Mouse (Mus musculus) liver, embryonic 13.5 days (tissue): Measurements from ENCODE around the gene Mrnip. TPM values are rescaled to one million over a fixed set of nuclear protein-coding genes. Genes with fewer than 3 reads are reported as not detected.

Experiments
- ATAC-seq: fragments of 200-750 bp; cut with Nextera tagmentation; 2 replicates; pipeline ENCODE4 v1.8.0; 2017; ENCODE audit warnings: low read depth, mild to moderate bottlenecking, moderate number of reproducible peaks, moderate library complexity
- DNase-seq: peaks from one replicate; pipeline ENCODE4 v3.0.0; 2022
- H3K27ac ChIP-seq: fragments of 300-500 bp; sonication (generic); 2 replicates; pipeline ENCODE4 v1.5.1; 2015; ENCODE audit warnings: moderate library complexity, mild to moderate bottlenecking, inconsistent platforms
- H3K27me3 ChIP-seq: fragments of 300-500 bp; sonication (generic); 2 replicates; pipeline ENCODE4 v1.6.1; 2015; ENCODE audit warnings: mild to moderate bottlenecking, inconsistent platforms
- H3K36me3 ChIP-seq: fragments of 300-500 bp; sonication (generic); 2 replicates; pipeline ENCODE4 v1.6.1; 2015; ENCODE audit warnings: mild to moderate bottlenecking, inconsistent platforms
- H3K4me1 ChIP-seq: fragments of 300-500 bp; sonication (generic); replicated peaks from 2 replicates; pipeline ENCODE4 v1.6.1; 2015; ENCODE audit warnings: inconsistent platforms
- H3K4me2 ChIP-seq: fragments of 300-500 bp; sonication (generic); 2 replicates; pipeline ENCODE4 v1.6.1; 2015; ENCODE audit warnings: inconsistent platforms, mild to moderate bottlenecking, moderate library complexity
- H3K4me3 ChIP-seq: fragments of 300-500 bp; sonication (generic); replicated peaks from 2 replicates; pipeline ENCODE4 v1.5.1; 2015; ENCODE audit warnings: mild to moderate bottlenecking, inconsistent platforms
- H3K9ac ChIP-seq: fragments of 300-500 bp; sonication (generic); 2 replicates; pipeline ENCODE4 v1.6.1; 2015; ENCODE audit warnings: mild to moderate bottlenecking, inconsistent platforms
- H3K9me3 ChIP-seq: fragments of 300-500 bp; sonication (generic); replicated peaks from 2 replicates; pipeline ENCODE4 v1.6.1; 2016; ENCODE audit warnings: inconsistent platforms
- WGBS: fragments of 180-500 bp; shearing (Covaris S2); methylation state at CpG from one replicate; pipeline ENCODE4 v1.1.7; 2015; ENCODE audit not compliant: insufficient replicate concordance; 5-methylcytosine and 5-hydroxymethylcytosine counted together
- polyA plus RNA-seq: library from polyadenylated mRNA; unstranded; fragments of >200 nt; fragmentation: Nextera tagmentation; extraction: Ambion mirVana; gene quantifications from 2 replicates; pipeline ENCODE4 v1.2.1, GENCODE M21; 2015

Mrnip gene
- polyA plus RNA-seq, 1 experiment from 2014 or later, result 8.1 TPM

DNA sequence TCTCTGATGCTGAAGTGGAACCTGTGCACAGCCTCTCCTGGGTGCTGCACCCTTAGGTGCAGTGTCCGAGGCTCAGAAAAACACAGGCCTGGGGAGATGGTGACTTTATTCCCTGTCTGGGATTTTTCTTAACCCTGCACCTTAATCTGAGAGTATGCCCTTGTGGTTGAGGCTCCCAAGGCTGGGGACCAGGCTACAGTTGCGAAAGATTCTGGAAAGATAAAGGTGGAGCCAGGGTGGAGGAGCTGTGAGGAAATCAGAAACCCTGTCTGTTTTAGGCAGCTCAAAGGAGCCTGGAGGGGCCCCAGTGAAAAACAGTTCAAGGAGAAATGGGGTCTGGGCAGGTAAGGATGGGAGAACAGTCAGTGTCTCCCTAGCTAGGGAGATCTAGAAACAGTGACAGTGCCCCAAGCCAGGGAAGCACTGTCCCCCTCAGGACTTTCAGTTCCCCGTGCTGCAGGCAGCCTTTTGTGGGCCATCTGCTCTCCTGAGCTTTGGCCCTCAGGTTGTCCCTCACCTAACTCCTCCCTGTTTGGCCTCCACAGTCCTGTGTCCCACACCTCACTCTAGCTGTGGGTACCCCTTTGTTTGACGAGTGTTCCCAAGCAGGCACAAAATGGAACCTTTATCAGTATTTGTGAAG is 42.6 kb downstream of the Mrnip start:
- peaks cover 79% of the 10 kb centered on the region for H3K4me1 ChIP-seq

DNA sequence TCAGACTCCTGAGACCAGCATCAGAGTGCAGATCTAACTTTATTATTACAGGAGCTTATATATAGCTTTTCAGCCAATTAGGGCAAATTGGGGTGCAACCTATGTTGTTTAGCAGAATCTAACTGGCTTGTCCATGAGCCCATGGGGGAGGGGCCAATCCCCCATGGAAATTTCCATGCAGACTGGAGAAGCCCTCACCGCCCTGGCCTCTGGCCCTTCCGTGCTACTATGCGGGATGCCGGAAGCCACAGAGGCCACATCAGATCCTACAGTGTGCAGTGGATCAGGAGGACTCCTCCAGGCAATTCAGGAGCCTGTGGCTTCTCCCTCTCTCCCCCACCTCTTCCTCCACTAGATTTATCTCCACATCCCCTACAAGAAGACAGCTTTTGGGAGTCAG is 43.6 kb downstream of the Mrnip start:
- 0 out of 2 replicates have a peak, but pooled peaks cover 8% of the 10 kb centered on the region for H3K36me3 ChIP-seq
- H3K4me2 ChIP-seq, result 0 out of 2 replicates have a peak overlapping the region, but pooled peaks have one; percentile 12
- H3K4me1 ChIP-seq, result peaks cover 76% of the 10 kb centered on the region
- 57% methylated on average over 4 of the region's 4 CpGs for WGBS
- H3K9ac ChIP-seq, result peak overlapping the region; percentile 24; the same call in 1 of the 2 replicates
- H3K27ac ChIP-seq, result peak overlapping the region; percentile 50
- DNase-seq (no peak), ATAC-seq (no peak)
- no peaks in the 10 kb centered on the region for H3K9me3 ChIP-seq
- no peaks in the 10 kb centered on the region for H3K27me3 ChIP-seq
- H3K4me3 ChIP-seq, result no peak overlapping the region

More for the DNA sequence above, 42.6 kb downstream of the Mrnip start:
- DNase-seq, result no peak
- Histone ChIP-seq H3K27me3 (no peaks in the 10 kb centered on the region), H3K4me3 (no peak overlapping the region), H3K9me3 (no peaks in the 10 kb centered on the region), H3K4me2 (no peak overlapping the region), H3K36me3 (0 out of 2 replicates have a peak, but pooled peaks cover 7% of the 10 kb centered on the region), H3K27ac (no peak overlapping the region; the same call in 1 of the 2 replicates), H3K9ac (0 out of 2 replicates have a peak overlapping the region, but pooled peaks have one; percentile 20)
- WGBS, result 58% methylated on average over 4 of the region's 4 CpGs
- no peak for ATAC-seq

DNA sequence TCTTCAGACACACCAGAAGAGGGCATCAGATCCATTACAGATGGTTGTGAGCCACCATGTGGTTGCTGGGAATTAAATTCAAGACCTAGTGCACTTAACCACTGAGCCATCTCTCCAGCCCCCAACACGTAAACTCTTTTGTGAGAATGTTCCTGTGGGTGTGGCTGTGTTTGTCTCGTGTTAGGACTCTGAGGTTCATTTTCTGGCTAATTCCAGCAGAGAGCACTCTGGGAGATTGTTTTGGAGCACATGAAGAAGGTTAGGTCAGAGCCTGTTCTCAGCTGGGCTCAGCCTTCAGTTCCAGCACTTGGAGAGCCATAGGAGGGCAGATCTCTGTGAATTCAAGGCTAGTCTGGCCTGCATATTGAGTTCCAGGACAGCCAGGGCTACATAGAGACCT is 45.6 kb downstream of the Mrnip start:
- no peak for DNase-seq
- H3K9me3 ChIP-seq, result no peaks in the 10 kb centered on the region
- no peak overlapping the region for H3K4me2 ChIP-seq
- H3K36me3 ChIP-seq, result 0 out of 2 replicates have a peak, but pooled peaks cover 8% of the 10 kb centered on the region
- 37% methylated on average over 2 of the region's 2 CpGs for WGBS
- H3K27me3 ChIP-seq, result no peaks in the 10 kb centered on the region
- no peak overlapping the region for H3K9ac ChIP-seq
- no peak overlapping the region for H3K27ac ChIP-seq
- no peak for ATAC-seq
- no peak overlapping the region for H3K4me3 ChIP-seq
- H3K4me1 ChIP-seq, result peaks cover 77% of the 10 kb centered on the region

DNA sequence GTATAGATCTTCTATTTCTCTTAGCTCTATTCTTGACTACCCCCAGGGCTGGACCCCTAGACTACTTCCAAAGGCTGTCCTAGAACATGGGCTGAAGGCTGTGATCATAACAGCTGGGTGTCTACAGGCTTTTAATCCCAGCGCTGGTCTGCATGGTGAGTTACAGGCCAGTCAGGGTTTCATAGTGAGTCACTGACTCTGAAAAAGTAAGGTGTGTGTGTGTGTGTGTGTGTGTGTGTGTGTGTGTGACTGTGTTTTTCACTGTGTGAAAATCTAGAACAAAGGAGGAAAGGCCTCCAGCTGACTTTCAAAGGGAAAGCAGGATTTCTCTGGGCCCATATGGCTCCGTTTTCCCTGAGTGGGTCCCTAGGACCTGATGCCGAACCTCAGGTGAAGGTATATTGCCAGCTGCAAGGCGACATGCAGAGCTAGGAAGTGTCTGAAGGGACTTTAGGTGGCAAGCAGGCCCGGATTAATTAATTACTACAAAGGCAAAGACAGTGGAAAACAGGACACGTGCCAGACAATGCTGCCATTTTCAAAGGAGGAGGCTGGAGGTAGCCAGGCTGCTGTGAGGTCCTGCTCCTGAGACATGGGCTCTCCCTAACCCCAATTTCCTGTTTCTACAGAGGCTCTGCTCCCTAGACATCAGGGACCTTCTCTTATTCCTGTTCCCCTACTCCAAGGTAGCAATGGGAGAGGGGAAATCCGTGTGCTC is 48.5 kb downstream of the Mrnip start:
- DNase-seq, result no peak
- H3K4me3 ChIP-seq, result peak overlapping the region; percentile 92

DNA sequence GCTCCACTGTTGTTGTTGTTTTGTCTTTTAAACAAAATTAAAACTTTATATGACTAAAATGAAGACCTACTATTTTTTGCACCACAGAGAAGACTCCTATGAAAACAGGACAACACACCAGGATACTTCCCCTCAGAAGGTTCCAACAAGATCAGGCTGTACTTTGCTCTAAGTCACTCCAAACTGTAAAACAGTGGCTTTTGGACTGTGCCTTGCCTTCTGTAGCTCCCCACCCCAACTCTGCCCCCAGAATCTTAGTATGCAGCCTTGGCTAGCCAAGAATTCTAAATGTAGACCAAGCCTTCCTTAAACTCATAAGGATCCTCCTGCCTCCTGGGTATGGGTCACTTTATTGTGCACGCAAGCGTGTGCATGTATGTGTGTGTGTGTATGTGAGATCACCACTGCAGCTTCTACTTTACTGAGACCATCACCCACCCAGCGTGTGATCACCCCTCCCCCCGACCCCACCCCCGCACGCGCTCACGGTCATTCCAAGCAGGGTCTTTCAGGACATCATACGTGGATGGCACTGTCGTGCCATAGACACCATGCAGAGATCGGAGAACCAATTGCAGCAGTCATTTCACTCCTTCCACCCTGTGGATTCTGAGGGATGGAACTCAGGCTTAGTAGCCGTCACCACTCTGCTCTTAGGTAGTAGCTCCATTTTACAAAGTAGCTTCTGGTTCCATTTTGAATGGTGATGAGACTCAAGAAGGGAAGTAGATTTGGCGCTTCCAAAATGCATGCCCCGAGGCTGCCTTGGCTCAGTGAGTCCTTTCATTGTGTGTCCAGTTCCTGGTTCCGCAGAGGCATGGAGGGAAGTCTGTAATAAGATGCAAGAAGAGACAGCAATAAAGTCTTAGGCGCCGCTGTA is 49.8 kb downstream of the Mrnip start:
- H3K4me1 ChIP-seq, result peaks cover 68% of the 10 kb centered on the region
- peak overlapping the region; percentile 99 for H3K9ac ChIP-seq
- H3K4me3 ChIP-seq, result peak overlapping the region; percentile 92
- DNase-seq (no peak), ATAC-seq (no peak)
- WGBS, result 4% methylated on average over 17 of the region's 17 CpGs
- no peaks in the 10 kb centered on the region for H3K27me3 ChIP-seq
- H3K4me2 ChIP-seq, result peak overlapping the region; percentile 86
- H3K36me3 ChIP-seq, result peaks cover 12% of the 10 kb centered on the region; the same call in 1 of the 2 replicates
- H3K27ac ChIP-seq, result peak overlapping the region; percentile 98
- H3K9me3 ChIP-seq, result no peaks in the 10 kb centered on the region

More for the DNA sequence above, 48.5 kb downstream of the Mrnip start:
- peak overlapping the region; percentile 98 for H3K27ac ChIP-seq
- peaks cover 8% of the 10 kb centered on the region; the same call in 1 of the 2 replicates for H3K36me3 ChIP-seq
- 55% methylated on average over 7 of the region's 7 CpGs for WGBS
- H3K9ac ChIP-seq, result peak overlapping the region; percentile 99
- H3K9me3 ChIP-seq, result no peaks in the 10 kb centered on the region
- ATAC-seq, result no peak
- no peaks in the 10 kb centered on the region for H3K27me3 ChIP-seq
- H3K4me2 ChIP-seq, result peak overlapping the region; percentile 86
- H3K4me1 ChIP-seq, result peaks cover 68% of the 10 kb centered on the region

DNA sequence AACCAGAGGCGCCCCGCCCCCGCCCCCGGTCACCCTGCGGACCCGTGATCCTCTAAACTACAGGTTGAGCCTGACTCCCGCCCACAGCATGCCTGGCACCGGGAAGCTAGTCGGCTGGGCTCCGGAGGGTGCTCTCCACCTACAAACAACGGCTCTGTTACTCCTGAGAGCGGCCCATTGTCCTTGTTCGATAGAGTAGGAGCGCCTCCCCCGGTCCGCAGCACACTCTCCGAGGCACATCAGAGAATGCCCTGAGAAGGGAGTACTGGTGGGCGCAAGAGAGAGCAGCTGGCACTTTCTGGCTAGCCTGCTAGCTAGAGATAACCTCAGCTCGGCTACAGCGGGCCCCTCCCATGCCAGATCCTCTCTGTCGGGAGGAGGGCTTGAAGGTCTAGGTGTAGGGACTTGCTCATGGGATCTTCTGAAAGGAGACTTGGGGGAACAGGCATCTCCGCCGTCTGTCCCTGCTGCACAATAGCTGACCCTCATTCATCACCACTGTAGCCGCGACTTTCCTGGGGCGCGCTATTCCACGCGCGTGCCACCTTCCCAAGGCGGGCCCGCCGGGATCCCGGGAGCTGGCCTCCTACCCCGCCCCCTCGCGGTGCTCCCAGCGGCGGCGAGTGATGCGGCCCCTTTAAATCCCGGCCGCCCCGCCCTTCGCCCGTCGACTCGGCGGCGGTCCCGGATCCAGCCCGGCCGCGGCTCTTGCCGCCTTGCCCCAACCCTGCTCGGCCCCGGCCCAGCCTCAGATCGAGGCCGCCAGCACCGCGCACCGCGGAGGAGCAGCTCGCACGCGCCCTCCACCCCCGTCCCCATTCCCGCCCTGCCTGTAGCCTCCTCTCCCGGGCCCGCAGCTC is 50.7 kb downstream of the Mrnip start:
- WGBS, result under 1% methylated on average over 69 of the region's 70 CpGs
- DNase-seq (peak; percentile 92), ATAC-seq (peak; percentile 94)
- Histone ChIP-seq H3K9me3 (no peaks in the 10 kb centered on the region), H3K4me3 (peak overlapping the region; percentile 92), H3K27me3 (no peaks in the 10 kb centered on the region), H3K4me2 (peak overlapping the region; percentile 86), H3K9ac (peak overlapping the region; percentile 99), H3K27ac (peak overlapping the region; percentile 98), H3K36me3 (peaks cover 12% of the 10 kb centered on the region; the same call in 1 of the 2 replicates), H3K4me1 (peaks cover 68% of the 10 kb centered on the region)

DNA sequence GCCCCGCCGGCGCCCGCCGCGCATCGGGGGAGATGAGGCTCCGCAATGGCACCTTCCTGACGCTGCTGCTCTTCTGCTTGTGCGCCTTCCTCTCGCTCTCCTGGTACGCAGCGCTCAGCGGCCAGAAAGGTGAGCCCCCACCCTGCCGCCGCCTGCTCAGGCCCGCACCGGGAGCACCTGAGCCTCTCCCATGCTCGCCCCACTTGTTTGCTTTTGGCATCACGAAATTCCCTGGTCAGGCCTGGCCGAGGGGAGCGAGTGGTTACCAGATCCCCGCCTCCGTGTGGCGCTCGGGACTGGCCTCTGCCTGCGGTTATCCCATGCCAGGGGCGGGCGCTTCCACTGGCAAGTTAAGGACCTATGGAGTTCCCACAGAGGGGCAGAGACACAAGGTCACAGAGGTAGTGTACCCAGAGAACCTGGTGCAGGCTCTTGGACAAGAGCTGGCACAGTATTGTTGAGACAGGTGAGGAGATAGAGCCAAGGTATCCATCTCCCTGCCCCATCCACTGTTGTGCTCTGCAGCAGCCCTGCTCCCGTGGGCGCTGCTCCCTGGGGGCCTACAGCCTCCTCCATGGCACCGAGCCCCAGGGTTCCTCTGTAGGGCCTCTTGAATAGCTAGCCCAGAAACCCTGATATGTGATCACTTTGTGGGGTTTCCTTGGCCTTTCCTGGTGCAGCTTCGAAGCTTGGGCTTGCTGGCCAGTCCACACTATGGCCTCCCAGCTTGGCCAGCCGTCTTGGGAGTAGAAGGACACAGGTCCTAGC is 51.6 kb downstream of the Mrnip start:
- peak overlapping the region; percentile 99 for H3K9ac ChIP-seq
- ATAC-seq (peak; percentile 5; the same call in 1 of the 2 replicates), DNase-seq (no peak)
- peak overlapping the region; percentile 98 for H3K27ac ChIP-seq
- 2% methylated on average over 34 of the region's 34 CpGs for WGBS
- peaks cover 15% of the 10 kb centered on the region for H3K36me3 ChIP-seq
- peak overlapping the region; percentile 86 for H3K4me2 ChIP-seq
- H3K4me3 ChIP-seq, result peak overlapping the region; percentile 92
- H3K9me3 ChIP-seq, result no peaks in the 10 kb centered on the region
- H3K27me3 ChIP-seq, result no peaks in the 10 kb centered on the region
- peaks cover 71% of the 10 kb centered on the region for H3K4me1 ChIP-seq

DNA sequence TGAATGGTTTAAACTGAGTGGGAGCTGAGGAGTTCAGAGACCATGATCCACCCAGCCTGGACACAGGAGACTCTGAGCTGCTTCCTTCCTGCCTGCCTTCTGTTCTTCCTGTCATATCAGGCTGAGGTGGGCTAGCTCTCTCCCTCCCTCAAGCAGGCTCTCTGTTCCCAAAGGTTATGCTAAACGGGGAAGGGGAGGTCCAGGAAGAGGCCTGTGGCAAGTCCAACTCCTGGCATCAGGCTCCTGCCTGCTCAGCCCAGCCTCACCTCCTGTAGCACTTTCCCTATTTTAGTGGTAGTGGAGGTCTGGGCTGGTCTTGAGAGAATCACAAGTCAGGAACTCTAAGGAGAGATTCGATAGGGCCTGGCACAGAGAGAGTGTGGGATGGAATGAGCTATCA is 52.2 kb downstream of the Mrnip start:
- H3K36me3 ChIP-seq, result peaks cover 18% of the 10 kb centered on the region
- H3K4me1 ChIP-seq, result peaks cover 74% of the 10 kb centered on the region
- H3K4me3 ChIP-seq, result peak overlapping the region; percentile 92
- no peak for ATAC-seq
- 11% methylated on average over 2 of the region's 2 CpGs for WGBS
- H3K27ac ChIP-seq, result peak overlapping the region; percentile 98
- no peak for DNase-seq
- peak overlapping the region; percentile 86 for H3K4me2 ChIP-seq
- H3K27me3 ChIP-seq, result no peaks in the 10 kb centered on the region
- H3K9ac ChIP-seq, result peak overlapping the region; percentile 99
- H3K9me3 ChIP-seq, result no peaks in the 10 kb centered on the region

DNA sequence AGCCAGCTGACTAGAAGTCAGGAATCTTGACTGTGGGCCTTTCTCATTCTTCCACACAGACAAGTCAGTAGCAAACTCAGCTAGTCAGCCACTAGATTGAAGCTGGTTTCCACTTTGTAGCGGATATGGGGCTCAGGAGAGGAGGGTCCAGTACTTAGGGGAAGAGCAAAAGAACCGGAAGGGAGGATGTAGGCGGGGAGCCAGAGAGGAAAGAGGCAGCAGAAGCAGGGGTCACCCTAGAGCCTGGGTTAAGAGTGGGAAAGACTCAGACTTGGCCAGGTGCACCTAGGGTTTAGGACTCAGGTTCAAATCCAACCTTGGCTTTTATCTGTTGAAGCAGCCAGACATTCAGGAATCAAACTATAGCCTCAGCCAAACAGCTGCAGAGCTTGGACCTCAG is 53.0 kb downstream of the Mrnip start:
- H3K4me2 ChIP-seq, result peak overlapping the region; percentile 86
- peaks cover 77% of the 10 kb centered on the region for H3K4me1 ChIP-seq
- H3K4me3 ChIP-seq, result peak overlapping the region; percentile 92
- H3K36me3 ChIP-seq, result peaks cover 21% of the 10 kb centered on the region
- H3K9me3 ChIP-seq, result no peaks in the 10 kb centered on the region
- no peaks in the 10 kb centered on the region for H3K27me3 ChIP-seq
- 71% methylated on average over 3 of the region's 3 CpGs for WGBS
- ATAC-seq (no peak), DNase-seq (no peak)
- H3K9ac ChIP-seq, result peak overlapping the region; percentile 99
- peak overlapping the region; percentile 98 for H3K27ac ChIP-seq

DNA sequence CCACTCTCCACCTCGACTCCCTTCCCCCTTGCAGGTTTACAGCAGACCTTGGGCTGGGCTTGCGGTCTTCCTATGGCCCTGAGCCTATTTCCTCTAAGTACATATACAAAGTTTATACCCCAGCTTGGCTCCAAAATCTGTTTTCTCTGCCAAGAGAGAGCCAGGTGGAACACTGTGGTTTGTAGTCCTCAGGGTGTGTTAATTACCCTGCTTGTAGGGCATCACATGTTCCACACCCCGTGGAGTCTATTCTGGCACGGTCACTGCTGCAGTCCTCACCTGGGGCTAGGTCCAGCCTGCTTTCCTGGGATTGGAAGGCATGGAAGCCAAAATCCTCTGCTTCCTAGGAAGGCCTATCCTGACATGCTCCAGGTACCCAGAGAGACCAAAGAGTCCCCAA is 53.5 kb downstream of the Mrnip start:
- no peak for DNase-seq
- Histone ChIP-seq H3K4me3 (no peak overlapping the region), H3K27ac (peak overlapping the region; percentile 98), H3K9me3 (no peaks in the 10 kb centered on the region), H3K27me3 (no peaks in the 10 kb centered on the region), H3K9ac (peak overlapping the region; percentile 99; the same call in 1 of the 2 replicates), H3K4me1 (peaks cover 72% of the 10 kb centered on the region), H3K36me3 (peaks cover 27% of the 10 kb centered on the region), H3K4me2 (peak overlapping the region; percentile 86)
- 80% methylated on average over 4 of the region's 4 CpGs for WGBS
- no peak for ATAC-seq
